Mouse (Mus musculus): ENCODE measurements at regions not wholly inside any gene's neighbourhood (a gene's known extent, or its start where the extent isn't known, plus 50 kb on each side); places are given as distances from the start of the nearest gene placed in this dataset.

DNA sequence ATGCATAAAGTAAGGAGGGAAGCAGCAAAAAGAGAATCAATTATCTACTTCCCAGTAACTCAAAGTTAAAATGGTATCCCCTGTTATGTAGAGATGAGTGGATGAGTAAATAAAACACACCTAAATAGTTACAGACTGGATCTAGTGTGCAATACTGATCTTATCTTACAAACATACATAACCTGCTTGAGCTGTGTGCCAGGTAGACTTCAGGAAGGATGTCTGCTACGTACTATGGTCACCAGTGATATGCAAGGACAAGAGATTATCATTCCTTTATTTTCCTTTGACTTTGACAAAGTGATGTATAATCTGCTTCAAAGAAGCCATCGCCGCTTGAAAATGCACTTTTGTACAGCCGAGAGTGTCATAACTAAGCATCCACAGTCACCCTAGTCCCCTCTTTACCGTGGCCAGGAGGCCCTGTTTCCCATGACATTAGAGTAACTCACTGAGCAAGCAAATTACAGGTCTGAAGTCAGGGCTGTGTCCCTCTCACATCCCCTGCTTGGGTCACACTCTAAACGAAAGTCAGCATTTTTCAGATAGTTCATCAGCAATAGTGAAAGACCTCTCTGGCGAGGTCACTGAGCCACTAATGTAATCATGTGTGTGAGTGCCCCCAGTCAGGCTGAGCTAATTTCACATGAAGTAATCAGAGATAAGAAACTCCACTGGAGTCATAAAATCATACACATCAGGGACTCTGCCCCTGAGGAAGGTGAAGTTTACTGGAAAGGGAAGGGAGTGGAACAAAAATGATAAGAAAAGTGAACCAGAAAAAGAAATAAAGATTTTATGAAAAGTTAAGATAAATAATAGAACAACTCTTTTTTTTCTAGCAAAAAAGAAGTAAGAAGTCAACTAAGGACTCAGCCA lies 929.8 kb upstream of the Gm7489 start:
- in situ Hi-C loops (cut with MboI, MseI) = no loop called here

DNA sequence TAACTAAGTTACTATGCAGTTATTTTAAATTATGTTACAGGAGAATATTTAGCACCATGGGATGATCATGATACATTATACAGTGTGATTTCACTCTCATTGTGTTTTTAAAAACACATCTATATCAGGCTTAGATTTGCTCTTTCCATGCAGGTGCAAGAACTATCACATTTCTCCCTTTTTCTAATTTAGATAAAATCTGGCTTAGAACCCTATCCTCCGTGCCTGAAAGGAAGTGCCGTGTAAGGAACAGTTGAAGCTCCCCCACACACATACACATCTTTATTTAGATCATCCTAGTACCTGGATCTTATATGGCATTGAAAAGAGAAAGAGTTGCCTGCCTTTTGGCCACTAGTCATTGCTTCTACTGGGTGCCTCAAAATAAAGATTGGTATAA lies 925.0 kb upstream of the Gm7489 start:
- in situ Hi-C loops (cut with MboI, MseI) = loop anchor here (5.0 kb wide), 1 partner anchor 47 kb away; no protein-coding TSS in a partner anchor

DNA sequence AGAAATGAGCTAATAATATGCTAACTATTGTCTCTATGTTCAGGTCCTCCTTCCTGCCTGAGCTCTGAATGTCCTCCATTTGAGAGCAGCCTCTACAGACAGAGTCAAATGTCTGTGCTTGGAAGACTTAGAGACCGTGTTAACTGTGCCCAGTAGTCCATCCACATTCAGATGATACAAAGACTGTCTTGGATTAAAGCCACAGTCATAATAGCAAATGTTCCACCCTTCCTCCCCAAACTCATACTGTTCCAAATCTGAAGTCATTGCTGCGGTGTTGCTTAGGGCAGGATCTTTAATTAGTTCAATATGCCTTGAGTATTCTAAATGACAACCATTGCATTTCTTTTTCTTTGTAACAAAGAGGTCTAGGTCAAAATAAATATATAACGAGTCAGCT lies 923.2 kb upstream of the Gm7489 start:
- in situ Hi-C loops (cut with MboI, MseI) = loop anchor here (5.0 kb wide), 1 partner anchor 49 kb away; no protein-coding TSS in a partner anchor

DNA sequence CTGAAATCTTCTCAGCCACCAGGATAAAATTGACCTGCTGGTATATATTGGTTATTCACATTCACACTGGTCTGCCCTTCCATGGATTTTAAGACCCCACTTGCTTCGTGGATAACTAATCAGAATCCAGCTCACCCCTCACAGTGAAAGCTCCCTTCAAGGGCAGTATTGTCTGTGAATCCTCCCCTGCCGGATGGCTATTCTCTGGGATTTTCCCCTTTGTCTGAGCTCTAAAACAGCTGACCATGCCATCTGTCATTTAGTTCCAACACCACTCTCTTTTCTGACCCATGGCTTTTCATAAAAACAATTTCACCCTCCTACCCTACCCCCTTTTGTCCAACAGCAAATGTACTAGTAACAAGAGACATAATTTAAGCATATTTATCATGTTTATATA lies 920.8 kb upstream of the Gm7489 start:
- in situ Hi-C loops (cut with MboI, MseI) = loop anchor here (5.0 kb wide), 1 partner anchor 52 kb away; no protein-coding TSS in a partner anchor

DNA sequence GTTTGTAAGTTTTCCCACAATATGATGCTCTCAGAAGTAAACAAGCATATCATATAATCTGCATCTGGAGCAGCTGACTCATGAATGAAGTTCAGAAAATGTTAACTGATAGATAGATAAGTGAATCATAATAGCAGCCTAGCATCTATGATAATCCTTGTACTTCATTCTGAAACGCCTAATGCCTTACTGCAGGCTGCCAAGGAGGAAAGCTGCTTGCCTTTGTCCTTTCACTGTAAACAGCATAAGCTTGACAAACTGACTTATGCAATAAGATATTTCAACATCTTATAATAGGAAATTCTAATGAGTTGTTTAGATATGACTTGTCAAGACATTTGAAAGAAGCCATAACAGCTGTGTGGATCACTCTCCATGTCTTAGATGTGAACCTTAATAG lies 920.3 kb upstream of the Gm7489 start:
- in situ Hi-C loops (cut with MboI, MseI) = loop anchor here (5.0 kb wide), 1 partner anchor 52 kb away; no protein-coding TSS in a partner anchor

DNA sequence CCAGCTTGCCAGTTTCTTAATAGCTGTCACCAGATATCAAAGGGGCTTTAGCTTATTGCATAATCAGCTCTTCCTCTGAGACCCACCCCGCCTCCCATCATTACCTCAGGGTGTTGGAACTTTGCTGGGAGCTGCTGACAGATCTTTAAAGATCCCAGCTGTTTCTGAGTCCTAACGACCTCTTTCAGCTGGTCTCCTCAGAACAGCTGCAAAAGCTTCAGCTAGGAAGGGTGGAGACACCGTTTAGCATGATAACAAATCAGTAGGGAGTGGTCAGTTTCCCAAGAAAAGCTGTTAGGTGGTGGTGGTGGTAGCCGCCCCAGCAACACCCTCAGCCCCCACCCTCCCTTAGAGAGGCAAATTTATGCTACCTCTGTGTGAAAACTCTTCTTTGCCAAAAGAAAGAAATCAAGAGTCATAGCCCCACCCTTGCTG lies 916.9 kb upstream of the Gm7489 start:
- in situ Hi-C loops (cut with MboI, MseI) = no loop called here

DNA sequence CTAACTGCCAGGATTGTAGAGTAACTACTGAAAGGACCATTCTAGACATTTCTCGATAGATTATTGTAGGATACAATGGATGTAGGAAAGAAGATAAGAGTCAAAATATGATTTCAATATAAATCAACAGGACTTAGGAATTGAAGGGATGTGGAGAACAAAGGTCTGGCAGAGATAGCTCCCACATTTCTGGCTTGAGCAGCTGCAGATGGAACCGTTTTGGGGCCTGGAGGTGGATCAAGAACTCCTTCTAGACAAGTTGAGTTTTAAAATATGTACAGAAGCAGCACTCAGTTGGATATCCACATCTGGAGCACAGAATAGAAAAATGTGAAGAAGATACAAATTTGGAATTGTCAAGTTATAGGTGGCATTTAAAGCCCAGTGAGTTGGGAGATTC lies 901.9 kb upstream of the Gm7489 start:
- in situ Hi-C loops (cut with MboI, MseI) = no loop called here

DNA sequence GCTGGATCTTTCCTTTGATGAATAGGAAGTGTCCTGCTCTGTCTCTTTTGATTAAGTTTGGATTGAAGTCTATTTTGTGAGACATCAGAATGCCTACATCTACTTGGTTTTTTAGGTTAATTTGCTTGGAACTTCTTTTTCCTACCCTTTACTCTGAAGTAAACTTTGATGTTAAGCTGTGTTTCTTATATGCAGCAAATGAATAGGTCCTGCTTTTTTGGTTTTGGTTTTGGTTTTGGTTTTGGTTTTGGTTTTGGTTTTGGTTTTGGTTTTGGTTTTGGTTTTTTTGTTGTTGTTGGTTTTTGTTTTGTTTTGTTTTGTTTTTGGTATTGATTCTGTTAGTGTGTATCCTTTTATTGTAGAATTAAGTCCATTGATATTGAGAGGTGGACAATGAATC lies 894.1 kb upstream of the Gm7489 start:
- in situ Hi-C loops (cut with MboI, MseI) = no loop called here

DNA sequence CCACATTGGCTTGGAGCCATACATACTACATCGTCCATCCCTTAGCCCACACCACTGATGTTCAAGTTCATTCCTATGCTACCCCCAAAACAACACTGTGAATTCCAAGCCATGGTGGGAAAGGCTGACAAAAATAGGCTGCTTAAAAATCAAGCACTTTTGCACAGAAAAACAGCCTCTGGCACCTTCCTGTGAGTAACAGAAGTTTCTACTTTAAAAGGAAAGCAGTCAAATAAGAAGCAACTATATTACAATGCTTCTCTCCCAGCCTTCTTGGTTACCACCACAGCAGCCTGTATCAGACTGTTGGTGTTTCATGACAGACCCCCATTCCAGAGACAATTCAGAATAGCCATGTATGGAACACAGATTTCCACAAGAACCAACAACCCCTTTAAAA lies 890.4 kb upstream of the Gm7489 start:
- in situ Hi-C loops (cut with MboI, MseI) = no loop called here

DNA sequence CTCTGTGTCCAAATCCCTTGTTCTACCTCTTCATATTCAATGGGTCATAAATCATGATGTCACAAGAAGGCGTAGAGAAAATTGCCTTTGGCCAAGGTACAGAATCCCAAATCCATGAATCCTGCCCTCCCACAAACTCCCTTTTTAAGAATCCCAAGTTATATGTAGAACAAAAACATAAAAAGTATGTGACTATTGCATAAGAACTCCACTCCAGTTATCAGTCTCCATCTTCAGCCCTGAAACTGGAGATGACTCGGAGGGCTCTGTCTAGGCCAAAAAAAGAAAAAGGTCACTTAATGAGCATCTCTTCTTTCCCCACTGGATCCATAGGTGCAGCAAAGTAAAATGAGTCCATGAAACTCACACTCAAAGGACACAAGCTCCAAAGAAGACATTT lies 885.5 kb upstream of the Gm7489 start:
- in situ Hi-C loops (cut with MboI, MseI) = no loop called here

DNA sequence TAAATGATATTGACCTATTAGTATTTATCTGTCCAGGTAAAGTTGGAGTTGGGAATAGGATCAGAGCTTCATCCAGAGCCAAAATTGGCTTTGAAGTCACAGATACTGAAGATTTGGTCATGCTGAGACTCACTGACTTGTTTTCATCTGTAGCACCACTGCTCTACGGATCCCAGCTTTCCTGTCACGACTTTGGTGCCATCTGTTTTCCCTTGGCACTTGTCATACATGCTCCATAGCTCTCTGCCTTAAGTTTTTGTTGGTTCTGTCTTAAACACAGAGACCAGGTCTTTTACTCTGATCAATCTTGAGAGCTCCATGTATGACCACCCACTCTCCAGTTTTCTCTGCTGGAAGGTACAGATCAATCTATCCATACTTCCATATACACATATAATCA lies 884.9 kb upstream of the Gm7489 start:
- in situ Hi-C loops (cut with MboI, MseI) = no loop called here

DNA sequence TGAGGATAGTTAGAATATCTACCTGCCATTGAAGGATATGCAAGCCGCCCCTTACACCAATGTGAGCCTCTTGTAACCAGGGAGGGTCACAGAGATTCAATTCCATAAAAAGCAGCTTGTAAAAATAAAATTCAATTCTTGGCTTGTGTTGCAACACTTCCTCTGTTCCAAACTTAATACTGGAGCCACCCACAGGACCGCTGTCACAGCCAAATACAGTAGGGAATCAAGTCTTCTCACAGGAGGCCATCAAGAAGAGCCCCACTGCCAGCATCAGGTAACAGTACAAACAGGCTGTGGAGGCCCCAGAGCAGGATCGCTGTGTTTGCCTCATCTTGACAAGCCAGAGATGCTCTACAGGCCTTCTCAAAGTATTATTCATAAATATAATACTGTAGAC lies 883.3 kb upstream of the Gm7489 start:
- in situ Hi-C loops (cut with MboI, MseI) = no loop called here

DNA sequence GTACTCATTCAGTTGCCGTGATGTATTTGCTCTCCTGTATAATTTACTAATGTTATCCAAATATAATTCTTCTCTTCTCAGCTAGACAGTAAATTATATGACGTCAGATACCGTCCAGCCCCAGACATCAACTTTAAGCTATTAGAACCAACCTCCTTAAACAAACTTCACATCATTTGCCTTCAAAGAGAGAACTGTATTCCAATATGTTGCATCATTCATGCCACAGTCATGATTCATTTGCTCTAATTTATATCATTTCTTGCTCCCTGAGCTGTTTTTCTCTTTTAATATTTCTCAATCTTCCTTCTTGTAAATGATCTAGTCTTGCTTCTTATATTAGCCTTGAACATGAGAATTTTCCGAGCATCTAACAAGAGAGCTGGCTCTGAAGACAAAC lies 882.7 kb upstream of the Gm7489 start:
- in situ Hi-C loops (cut with MboI, MseI) = no loop called here

DNA sequence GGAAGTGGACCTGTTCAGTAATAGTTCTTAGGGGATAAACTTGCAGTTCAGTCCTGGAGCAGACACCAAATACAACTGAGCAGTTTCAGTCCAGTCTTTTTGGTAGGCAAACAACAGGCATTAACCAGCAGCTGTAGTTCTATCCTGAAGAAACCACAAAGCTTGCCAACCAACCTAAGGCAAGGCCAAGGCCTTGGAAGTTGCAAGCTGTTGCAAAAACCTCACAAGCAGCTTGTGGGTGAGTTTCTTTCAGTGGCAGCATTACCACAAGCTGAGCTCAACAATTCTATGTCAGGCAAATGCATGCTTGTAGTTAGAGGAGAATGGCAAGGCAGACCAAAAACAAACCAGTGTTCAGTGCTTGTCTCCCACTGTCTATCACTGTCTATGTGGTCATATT lies 880.6 kb upstream of the Gm7489 start:
- in situ Hi-C loops (cut with MboI, MseI) = no loop called here

DNA sequence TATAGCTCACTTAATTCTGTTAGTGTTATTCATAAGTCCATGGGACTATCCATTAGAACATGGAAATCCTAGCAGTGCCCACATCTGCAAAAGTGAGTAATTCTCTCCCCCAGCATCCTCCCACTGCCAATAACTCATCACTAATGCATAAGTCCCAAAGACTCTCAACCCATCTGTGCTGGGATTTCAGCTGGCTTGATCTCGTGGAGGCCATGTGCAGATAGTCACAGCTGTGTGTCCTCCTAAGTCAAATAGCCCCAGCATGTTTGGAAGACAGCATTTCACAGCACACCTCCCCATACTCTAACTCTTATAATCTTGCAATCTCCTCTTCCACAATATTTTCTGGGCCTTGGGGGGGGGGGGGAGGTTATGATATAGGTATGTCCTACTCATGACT lies 877.9 kb upstream of the Gm7489 start:
- in situ Hi-C loops (cut with MboI, MseI) = no loop called here

DNA sequence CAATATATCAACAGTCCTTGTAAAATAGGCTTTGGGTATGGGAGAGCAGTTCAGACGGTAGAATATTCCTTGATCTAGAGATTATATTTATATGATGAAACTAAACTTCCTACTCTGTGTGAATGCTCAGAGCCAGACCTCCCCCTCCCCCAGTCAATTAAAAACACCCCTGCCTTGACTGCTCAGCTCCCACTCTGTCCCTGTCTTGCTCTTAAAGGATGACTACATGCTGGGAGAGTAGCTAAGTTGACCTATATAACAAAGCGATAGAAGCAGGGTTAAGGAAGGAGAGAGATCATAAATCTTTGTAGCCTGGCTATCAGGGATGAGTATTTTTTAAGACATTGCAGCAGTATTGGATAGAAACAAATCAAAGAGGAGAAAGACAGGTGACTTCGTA lies 875.4 kb upstream of the Gm7489 start:
- in situ Hi-C loops (cut with MboI, MseI) = no loop called here
